Mouse (Mus musculus) cerebellum, postnatal 10 days (tissue): ENCODE results near the gene Rabep1.
A peak's percentile ranks its signal among the peaks of the same experiment; 100 is the strongest.

Experiments used
- DNase-seq, 2 experiments: peaks; one replicate each; pipeline ENCODE4 v3.0.0; 2021; ENCODE audit warnings: mixed read lengths in 2 of 2

Gene Rabep1

DNA sequence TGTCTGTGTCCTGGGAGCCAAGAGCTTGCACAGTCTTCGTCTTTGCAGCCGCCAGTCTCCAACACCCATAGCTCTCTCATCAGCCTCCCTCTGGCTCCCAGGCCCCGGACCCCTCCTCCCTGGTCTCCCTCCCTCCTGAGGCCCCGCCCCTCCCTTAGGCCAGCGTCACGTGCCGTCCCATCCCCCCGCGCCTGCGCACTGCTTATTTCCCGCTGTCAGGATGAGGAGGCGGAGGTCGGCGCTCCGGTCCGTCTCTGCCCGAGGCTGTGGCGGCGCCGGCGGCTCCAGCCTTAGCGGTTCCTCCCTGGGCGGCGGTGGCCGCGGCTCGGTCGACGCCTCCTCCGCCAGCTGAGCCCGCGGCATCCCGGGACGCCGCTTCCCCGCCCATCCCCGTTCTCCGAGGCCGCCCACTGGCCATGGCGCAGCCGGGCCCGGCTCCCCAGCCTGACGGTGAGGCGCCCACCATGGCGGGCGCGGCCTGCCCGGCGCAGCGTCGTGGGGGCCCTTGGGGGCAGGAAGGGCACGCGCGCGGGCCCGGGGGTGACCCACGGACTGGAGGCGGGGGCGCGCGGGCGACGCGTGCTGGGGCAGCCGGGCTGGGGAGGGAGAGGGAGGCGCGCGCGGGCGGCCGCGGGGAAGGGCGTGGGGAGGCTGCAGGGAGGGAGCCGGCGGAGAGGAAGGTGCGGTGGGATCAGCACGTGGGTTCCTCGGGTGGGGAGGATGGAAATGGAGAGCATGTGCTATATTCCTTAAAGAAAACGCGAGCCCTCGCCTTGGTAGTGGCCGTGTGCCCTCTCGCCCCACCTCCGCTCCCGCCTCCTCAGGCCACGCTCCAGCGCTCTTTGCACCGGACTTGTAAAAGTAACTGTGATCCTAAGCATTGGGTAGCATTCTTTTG, at the start of gene Rabep1:
TSS of gene Rabep1 (plus strand) at position 220 of the 898 bp plus-strand sequence.
- peak; percentile 99 to 100 for DNase-seq

DNA sequence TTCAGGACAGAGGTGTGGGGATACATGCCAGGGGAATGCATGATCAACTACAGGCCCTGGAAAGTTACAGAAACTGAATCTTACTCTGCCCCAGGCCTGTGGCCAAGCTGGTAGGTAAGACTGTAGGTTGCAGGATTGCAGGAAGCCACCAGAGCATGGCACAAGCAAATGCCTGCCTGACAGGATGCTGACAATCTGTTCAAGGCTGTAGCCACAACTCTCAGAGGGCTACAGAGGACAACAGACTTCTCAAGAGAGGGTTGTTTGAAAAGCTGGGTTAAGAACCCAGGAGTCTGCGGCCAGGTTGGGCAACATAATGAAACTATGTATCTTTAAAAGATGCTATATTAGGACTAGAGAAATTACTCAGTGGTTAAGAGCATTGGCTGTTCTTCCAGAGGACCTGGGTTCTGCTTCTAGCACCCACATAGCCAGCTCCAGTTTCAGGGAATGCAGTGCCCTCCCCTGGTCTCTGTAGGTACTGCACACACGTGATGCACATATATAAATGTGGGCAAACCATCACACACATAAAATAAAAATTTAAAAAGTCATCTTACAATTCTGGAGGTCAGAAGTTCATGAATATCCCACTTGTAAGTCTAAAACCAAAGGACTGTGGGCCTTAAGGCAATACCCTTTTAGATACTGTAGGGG, 42.2 kb upstream of the Rabep1 start:
- no peak for DNase-seq

DNA sequence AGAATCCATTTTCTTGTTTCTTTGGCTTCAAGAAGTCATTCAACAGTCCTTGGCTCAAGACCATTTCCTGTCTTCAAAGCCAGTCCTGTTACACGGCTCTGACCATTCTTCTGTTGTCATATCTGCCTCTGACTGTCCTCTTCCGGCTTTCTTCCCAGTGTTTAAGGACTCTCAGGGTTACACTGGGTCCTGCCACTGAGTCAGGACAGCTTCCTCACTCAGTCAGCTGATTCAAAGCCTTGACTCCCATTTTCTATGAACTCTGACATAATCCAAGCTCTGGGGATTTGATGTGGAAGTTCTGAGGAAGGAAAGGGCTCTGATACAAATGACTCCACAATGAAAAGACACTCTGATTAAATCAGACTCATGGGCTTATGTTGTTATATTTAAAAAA, 41.7 kb upstream of the Rabep1 start:
- DNase-seq = no peak

DNA sequence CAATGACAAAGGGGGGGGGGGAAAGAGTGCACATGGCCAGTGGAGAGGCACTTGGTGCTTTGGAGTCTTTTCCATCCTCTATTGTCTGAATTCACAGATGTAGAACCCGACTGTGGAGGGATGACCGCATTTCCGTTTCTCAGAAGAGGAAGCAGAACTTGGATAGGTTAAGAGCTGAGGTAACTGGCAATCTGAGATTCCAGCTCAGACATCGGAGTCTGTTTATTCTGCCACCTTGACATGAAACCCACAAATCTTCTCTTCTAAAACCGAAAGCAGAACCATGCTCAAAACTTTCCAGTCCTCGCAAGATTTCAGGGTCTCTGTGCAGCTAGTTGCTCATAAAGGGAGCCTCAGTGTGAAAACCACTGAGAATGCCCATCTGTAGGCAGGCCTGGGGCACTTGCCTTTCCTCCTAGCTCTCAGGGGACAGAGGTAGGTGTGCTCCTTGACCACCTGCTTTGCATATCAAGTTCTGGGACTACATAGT, 40.8 kb upstream of the Rabep1 start:
- no peak for DNase-seq

DNA sequence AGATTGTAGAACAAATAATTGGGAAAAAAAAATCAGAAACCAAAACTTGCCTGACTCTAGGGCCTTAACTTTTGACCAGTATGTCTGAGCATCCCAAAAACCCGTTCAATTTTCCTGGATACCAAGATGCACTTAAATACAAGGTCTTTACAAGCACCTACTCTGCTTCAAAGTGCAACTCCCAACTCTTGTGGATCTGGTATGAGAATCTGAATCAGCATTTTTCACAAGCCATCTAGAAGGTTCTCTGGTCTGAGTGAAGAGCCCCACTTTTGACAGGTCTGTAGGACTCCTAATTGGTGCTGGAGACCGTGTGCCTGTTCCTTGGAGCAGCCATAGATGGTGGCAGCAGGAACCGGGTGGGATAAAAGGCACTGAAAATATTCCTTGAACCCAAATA, 40.2 kb upstream of the Rabep1 start:
- no peak for DNase-seq

DNA sequence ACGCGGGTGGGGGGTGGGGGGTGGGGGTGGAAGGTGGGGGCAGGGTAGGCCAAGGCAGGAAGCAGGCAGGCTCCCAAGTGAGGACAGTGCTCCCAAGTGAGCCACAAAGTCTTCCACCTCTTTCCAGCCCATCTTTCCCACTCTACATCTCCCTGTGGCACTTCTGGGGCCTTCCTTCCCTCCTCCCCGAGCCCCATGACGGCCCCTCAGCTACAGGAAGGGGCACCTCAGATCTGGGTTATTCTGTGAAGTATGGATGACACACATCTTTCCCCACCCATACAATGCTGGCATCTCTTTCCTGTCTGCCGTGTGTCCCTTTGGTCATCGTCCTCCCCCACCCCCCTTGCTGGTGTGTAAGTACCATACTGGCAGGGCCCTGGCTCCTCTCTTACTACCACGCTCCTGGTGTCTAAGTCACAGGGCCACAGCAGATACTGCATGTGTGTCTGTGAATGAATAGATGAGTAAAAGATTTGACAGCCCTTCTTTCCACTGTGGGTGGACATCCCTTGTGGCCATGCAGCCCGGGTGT, 38.9 kb upstream of the Rabep1 start:
- DNase-seq = no peak

DNA sequence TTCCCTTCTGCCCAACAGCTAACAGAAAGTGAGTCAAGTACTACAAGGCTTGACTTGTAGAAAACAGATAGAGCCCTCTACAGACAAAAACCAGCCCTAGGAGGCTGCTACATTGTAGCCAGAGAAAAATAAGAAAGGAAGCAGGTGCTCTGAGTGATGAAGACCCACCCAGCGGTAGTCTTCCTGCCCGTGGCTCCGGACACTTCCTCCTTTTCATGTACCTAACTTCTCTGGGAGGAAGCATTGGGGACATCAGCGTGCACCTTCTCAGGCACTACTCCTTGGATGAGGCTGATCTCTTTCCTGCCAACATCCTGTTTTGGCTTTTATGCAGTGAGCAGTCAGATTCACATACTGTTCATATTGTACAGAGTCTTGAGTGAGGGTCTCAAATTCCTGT, 37.9 kb upstream of the Rabep1 start:
- no peak for DNase-seq

DNA sequence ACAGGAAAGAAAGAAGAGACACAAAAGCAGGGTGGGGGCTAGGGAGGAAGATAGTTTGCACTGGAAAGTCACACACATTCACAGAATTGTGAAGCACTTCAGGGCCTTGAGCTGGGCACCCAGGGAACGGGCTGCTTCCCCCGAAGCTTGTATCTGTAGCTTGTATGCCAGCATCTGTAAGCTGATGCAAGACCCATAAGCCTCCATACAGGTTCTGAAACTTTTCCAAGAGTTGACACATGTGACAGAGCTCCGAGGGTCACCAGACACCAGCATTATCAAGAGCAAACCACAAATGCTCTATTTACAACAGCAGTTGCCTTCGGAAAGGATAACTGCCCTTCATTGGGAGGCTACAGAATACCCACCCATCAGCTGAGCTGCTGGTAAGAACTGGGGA, 36.9 kb upstream of the Rabep1 start:
- DNase-seq = no peak

DNA sequence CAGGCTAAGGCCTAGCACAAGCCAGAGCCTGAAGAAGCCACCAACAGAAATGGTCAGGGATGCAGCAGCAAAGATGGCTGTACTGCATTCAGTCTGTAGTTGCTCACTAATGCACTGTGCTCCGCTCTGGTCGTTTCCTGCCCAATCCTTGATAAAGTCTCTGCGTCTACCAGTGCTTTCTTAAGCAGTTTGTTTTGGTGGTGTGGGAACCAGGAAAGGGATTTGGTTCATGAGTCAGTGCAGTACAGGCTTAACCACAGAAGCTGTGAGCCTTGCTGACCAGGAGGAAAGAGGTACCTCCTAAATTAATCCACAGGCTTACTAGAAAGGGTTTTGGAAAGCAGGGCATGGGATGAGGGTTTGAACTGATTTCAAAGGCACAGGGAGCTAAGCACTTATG, 36.5 kb upstream of the Rabep1 start:
- no peak for DNase-seq

DNA sequence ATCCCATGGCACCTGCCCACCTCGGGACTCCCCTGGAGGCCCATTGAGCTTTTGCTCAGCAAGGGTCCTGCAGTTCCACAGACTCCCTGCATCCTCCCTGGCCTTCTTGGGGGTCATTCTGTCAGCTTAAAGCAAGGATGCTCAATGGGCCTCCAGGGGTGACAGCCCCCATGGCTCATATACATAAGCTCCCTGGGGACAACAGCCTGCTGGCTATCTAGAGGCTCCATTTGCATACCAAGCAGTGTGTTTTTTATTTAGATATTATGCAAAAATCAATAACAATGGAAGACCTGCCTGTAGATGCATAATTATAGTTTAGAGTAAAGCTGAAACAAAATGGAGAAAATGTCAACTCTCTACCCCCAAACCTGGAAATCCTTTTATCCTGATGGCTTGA, 35.6 kb upstream of the Rabep1 start:
- DNase-seq = no peak

DNA sequence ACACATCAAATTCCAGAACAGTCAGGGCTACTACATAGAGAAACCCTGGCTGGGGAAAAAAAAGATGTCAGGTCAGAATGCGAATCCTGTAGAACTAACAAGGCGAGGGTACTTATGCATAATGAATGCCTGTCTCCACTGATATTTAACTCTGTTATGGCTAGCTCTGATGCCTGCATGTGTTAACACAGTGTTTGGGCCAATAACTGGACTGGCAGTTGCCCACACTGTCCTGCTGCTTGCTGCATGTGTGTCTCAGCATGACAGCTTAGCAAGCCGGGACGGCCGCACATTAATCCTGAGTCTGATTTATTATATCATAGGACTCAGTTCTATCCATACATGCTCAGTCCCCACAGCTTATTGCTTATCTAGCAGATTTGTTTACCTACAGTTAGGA, 33.5 kb upstream of the Rabep1 start:
- DNase-seq = peak; percentile 34 to 52

DNA sequence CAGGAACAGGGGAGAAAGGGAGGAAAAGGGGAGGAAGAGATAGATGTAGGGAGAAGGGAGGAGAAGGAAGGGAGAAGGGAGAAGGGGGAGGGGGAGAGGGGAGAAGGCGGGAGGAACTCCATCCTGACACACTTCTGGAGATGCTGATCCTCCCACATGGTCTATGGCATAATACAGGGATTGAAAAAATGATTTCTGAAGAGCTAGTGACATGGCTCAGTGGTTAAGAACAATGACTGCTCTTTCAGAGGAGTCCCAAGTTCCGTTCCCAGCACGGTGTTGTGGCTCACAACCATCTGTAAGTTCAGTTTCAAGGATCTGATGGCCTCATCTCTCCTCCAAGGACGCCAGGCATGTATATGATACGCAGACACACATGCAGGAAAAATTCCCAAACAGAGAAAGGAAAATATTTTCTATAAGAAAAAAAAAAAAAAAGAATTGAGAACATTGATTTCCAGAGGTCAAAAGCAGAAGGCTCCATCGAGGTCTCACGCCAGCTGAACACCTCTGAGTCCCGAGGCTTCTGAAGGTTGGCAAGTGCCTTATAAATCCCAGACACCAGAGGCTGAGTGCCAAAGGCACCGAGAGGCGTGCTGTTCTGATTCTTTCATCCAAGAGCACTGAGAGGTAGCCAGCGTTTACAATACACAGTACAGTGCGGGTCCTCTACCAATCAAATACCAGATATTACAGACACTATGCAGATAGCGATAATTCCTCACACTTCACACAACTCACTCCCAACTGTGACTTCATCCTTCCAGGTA, 32.9 kb upstream of the Rabep1 start:
- peak; percentile 83 to 84 for DNase-seq

DNA sequence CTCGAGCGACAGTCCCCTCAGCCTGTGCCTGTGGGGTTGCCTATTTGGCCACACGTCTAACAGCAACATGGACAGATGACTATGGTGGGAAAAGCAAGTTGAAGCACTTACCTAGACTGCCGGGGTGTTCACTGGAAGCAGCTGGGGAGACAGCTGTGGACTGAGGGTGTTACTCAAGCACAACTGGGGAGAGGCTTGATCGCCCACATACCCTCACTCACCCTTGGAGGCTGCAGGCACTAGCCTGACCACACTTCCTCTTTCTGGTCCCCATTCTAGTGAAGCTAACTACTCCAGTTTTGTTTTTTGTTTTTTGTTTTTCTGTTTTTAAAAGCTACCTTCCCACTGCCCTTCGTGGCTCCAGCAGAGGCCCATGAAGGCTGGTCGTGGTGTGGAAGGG, 32.2 kb upstream of the Rabep1 start, which contains the start of gene Scimp:
TSS of gene Scimp (minus strand) at position 222 of the 400 bp plus-strand sequence.
- DNase-seq = no peak

DNA sequence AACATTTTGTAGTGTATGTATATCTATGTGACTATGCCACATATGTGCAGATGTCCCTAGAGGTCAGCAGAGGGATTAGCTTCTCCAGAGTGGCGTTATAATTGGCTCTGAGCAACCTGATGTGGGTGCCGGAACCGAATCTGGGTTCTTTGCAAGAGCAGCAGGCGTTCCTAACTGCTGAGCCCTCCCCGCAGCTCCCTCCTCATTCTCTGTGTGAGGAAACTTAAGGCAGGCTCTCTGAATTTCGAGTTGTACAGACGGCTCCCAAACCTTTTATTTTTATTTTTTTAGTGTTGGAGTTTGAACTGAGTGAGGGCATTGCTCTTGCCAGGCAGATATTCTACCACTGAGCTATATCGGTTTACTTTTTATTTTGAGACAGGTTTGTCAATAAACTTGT, 29.5 kb upstream of the Rabep1 start:
- DNase-seq = no peak

DNA sequence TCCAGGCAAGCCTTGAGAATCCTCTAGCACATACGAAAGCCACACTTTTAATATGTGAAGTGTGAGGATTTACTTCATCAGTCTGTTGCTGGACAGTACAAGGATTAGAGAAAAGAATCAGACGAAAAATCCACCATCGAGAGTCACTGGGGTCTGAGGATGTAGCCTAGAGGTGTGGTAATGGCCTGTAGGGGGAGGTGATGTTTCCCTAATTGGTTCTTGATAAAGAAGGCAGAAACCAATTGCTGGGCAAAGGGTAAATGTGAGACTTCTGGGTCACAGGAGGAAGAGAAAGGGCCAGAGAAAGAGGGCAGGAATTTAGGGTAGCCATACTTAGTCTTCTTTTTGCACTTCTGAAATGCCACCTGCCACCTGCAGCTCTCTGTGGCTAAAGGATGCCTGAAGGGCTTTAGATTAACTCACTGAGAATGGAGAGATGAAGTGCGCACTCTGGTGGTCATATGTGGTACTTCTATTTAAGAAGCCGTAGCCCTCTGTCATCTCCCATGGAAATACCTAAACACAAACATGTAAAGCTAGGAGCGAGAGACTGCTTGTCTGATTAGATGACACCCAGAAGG, 29.0 kb upstream of the Rabep1 start:
- peak; percentile 77 to 84 for DNase-seq

DNA sequence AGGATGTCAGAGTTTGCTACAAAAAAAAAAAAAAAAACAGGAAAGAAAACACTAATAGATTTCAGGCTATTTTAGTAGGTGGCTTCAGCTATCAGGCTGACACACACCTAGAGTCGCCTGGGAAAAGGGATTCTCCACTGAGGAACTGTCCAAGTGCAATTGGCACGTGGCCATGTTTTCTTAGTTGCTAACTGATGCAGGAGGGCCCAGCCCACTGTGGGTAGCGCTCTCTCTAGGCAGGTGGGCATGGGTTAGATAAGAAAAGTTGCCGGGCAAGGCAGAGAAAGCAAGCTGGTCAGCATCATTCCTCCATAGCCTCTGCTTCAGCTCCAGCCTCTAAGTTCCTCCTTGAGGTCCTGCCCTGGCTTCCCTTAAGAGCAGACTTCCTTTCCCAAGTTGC, 27.8 kb upstream of the Rabep1 start:
- peak; percentile 17 to 19 for DNase-seq

DNA sequence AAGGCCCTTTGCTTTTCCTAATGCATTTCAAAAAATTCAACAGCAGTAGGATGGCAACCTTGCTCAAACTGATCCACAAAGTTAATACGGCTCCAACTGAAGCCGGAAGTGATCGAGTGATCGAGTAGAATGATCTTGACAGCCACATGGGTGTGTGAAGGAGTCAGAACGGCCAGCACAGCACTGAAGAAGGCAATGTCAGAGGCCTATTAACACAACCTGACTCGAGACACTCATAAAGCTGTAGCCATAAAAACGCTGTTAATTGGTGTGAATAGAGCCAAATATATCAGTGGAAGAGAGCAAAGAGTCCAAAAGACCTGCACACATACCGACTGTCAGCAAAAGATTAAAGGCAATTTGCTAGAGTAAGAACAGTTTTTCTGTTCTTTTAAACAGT, 24.5 kb upstream of the Rabep1 start:
- no peak for DNase-seq

DNA sequence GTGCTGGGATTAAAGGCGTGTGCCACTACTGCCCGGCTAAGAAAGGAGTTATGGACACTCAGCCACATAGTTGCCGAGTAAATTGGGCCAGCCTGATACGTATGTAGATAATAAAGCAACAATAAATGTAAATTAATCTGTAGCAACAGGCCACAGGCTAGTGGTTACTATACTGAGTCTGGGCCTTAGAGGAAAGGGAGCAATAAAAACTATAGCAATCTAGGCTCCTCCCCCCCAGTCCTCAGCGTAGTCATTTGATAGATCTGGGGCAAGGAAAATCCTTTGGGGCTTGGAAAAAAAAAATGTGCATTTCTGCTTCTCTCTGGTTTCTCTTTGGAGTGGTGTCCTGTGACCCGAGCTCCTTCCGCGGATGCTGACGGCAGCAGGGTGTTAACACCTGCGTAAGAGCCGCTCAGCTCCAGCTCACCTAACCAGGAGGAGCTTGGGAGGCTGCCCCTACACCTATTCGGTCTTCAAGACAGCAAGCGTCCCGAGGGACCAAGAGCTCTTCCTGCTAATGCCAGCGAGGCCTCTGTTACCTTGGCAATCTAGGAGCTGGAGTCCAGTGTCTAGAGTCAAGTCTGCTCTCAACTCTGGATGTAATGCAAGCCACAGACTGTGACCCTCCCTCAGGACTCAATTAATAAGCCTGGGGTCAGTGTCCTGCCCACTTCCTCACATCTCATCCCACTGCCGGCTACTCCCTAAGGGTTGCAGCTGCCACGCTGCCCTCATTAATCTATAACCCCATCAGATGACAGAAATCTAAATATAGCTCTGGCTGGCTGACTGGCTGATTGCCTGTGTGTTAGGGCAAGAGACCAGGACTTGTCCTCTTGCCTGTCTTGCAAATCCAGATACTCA, 22.6 kb upstream of the Rabep1 start:
- peak; percentile 74 to 78 for DNase-seq

DNA sequence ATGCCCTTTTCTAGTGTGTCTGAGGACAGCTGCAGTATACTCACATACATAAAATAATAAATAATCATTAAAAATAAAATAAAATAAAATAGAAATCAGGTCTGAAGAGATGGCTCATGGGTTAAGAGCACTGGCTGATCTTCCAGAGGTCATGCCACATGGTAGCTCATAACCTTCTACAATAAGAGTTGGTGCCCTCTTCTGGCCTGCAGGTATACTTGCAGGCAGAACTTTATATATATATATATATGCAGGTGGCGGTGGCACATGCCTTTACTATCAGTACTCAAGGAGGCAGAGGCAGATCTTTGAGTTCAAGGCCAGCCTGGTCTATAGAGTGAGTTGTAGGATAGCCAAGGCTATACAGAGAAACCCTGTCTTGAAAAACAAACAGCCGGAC, 18.4 kb upstream of the Rabep1 start:
- DNase-seq = no peak

DNA sequence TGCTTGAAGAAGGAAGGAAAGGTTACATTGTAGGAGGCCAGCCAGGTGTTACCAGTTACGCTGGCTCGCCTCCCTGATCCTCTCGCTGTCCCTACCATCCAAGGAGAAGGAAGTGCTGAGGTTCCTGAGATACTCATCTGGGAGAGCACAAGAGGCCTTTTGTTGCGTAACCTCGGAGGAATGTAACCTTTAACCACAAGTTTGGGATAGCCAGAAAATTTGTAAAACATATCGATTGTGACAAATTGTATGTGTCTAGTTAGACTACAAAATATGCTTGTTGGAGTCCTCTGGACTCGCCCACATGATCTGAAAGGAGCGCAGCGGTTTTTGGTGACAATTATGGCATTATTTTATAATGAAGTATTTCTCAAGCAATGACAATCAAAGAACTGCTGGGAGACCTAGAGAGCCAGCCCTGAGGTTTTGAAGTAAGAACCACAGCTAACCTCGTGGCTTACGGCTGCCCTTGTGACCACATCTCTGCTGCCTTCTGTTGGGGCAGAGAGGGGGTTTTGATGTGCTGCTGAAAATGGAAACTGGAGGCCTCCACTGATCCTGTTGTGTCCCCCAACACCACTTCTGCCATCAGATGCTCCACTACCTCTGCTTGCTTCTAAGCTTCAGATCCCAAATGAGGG, 15.5 kb upstream of the Rabep1 start:
- DNase-seq = no peak

DNA sequence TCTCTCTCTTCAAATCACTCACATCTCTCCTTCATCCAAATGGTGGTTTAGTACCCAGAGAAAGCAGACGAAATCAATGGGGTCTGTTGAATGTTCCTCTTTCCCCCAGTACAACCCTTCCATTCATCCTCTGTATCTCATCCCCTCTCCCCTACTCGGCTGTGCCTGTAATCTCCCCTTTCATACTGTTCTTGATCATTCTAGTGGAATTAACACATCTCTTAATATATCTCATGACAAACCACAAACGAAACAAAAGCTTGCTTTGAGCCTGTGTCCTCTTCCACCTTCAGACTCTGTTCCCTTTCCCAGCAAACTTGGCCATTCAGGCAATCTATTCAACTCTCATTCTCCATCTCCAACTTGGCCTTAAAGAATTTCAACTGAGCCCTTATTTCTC, 13.4 kb upstream of the Rabep1 start:
- DNase-seq = no peak
